Comparison of ENCODE assay signal across 9 mouse cellular contexts in genomic region chr11:108023188-108023587, GRCm38 (mm10).
DNase-seq lines count a peak whose midpoint lies in the region; ATAC-seq lines count a peak whose summit lies in the region.
"Had no signal": no experiment of that assay in that cellular context is flagged by ENCODE, and none has a peak within 500 bp of the region (broad histone marks: within the 10 kb centered on the region; RNA-seq: fewer than 3 reads in every experiment).

No protein-coding gene starts in this region.

- 85% methylated on average over 14 of the region's 14 CpGs for WGBS in forebrain, embryonic 11.5 days
- WGBS in forebrain, embryonic 10.5 days = 83% methylated on average over 14 of the region's 14 CpGs

- H3K4me3 ChIP-seq in forebrain, embryonic 11.5 days (ENCODE audit: low read depth, low read length) = no peak overlapping the region
- H3K4me3 ChIP-seq in forebrain, embryonic 10.5 days = no peak overlapping the region
- H3K4me3 ChIP-seq: heart, embryonic 13.5 days had no signal

- DNase-seq in forebrain, embryonic 11.5 days (ENCODE audit: low spot score) = peak; percentile 34
- DNase-seq in forebrain, embryonic 10.5 days (ENCODE audit: extremely low spot score, low spot score) = no peak
- DNase-seq in adrenal gland, postnatal 25 days = peak; percentile 15
- peak; percentile 25 to 54 for DNase-seq in frontal cortex, postnatal 25 days (ENCODE audit: low spot score in 2 of 2)
- DNase-seq in left cerebral cortex, adult 18-20 months (ENCODE audit: low spot score in 2 of 2) = peak; percentile 74 to 84
- DNase-seq in right cerebral cortex, postnatal 14 days = peak; percentile 63
- no peak for DNase-seq in neural tube, embryonic 10.5 days (ENCODE audit: extremely low spot score, low spot score)

- no peak overlapping the region for H3K27ac ChIP-seq in forebrain, embryonic 11.5 days (ENCODE audit: low read depth, low read length)
- no peak overlapping the region for H3K27ac ChIP-seq in forebrain, embryonic 10.5 days
- H3K27ac ChIP-seq: heart, embryonic 13.5 days had no signal

- H3K27me3 ChIP-seq in forebrain, embryonic 11.5 days (ENCODE audit: control insufficient read depth, insufficient read depth, low read length) = no peaks in the 10 kb centered on the region
- H3K27me3 ChIP-seq in forebrain, embryonic 10.5 days (ENCODE audit: poor library complexity, severe bottlenecking) = 0 out of 2 replicates have a peak, but pooled peaks cover under 1% of the 10 kb centered on the region
- H3K27me3 ChIP-seq: heart, embryonic 13.5 days had no signal

- no peaks in the 10 kb centered on the region for H3K4me1 ChIP-seq in forebrain, embryonic 11.5 days (replicated peaks; ENCODE audit: control insufficient read depth, insufficient read depth, low read length)
- H3K4me1 ChIP-seq in forebrain, embryonic 10.5 days = peaks cover under 1% of the 10 kb centered on the region; the same call in 1 of the 2 replicates

- no peaks in the 10 kb centered on the region for H3K36me3 ChIP-seq in forebrain, embryonic 11.5 days (ENCODE audit: control insufficient read depth, insufficient read depth, low read length)
- no peaks in the 10 kb centered on the region for H3K36me3 ChIP-seq in forebrain, embryonic 10.5 days (replicated peaks)
- H3K36me3 ChIP-seq: heart, embryonic 13.5 days had no signal

- no peak for ATAC-seq in forebrain, embryonic 11.5 days (replicated peaks; ENCODE audit: low FRiP score)
- ATAC-seq in megakaryocyte-erythroid progenitor cell, adult 5-6 weeks (replicated peaks; ENCODE audit: low FRiP score, low TSS enrichment, poor library complexity, severe bottlenecking) = no peak

- H3K9me3 ChIP-seq in forebrain, embryonic 11.5 days (ENCODE audit: control insufficient read depth, low read length) = no peaks in the 10 kb centered on the region
- H3K9me3 ChIP-seq in forebrain, embryonic 10.5 days = no peaks in the 10 kb centered on the region
- H3K9me3 ChIP-seq: heart, embryonic 13.5 days had no signal

- H3K9ac ChIP-seq in forebrain, embryonic 11.5 days (ENCODE audit: low read length) = no peak overlapping the region
- H3K9ac ChIP-seq: heart, embryonic 13.5 days had no signal

- H3K4me2 ChIP-seq in forebrain, embryonic 11.5 days (ENCODE audit: low read depth, low read length, severe bottlenecking) = no peak overlapping the region
- H3K4me2 ChIP-seq: heart, embryonic 13.5 days had no signal

Comparison
In these comparisons a context has a peak if more than half of its experiments do, and no peak if none do; other contexts are left out.
1. DNase-seq: peak in forebrain, embryonic 11.5 days (single experiment), adrenal gland, postnatal 25 days (single experiment), frontal cortex, postnatal 25 days (2 of 2), left cerebral cortex, adult 18-20 months (2 of 2) and right cerebral cortex, postnatal 14 days (single experiment); none in forebrain, embryonic 10.5 days (single experiment) and neural tube, embryonic 10.5 days (single experiment).